Mouse (Mus musculus) Patski (cell line): Measurements from ENCODE around the gene Rgs12. TPM values are rescaled to one million over a fixed set of nuclear protein-coding genes. Genes with fewer than 3 reads are reported as not detected.

Experiments used
- ATAC-seq: fragments of 100-300 bp; one replicate; pipeline ENCODE4 v1.8.0; 2021
- CTCF ChIA-PET: fragments of 350-600 bp; sonication (Branson Sonifier 250); formaldehyde crosslinking; loops from one replicate; lab custom pipeline; 2022; ENCODE audit warnings: inconsistent platforms; lab: Charles Lee
- POLR2A ChIA-PET: fragments of 350-600 bp; sonication (Branson Sonifier 250); formaldehyde crosslinking; loops from one replicate; lab custom pipeline; 2022; ENCODE audit warnings: antibody characterized with exemption, inconsistent platforms; lab: Charles Lee
- DNase-seq: peaks from one replicate; pipeline ENCODE4 v3.0.0-alpha.2; 2011; ENCODE audit warnings: low read depth, low spot score
- H3K27me3 ChIP-seq: fragments of 371-371 bp; one replicate; pipeline ENCODE4 v1.5.1; 2021
- CTCF ChIP-seq: fragments of 100-300 bp; IDR thresholded peaks from one replicate; pipeline ENCODE4 v1.5.1; 2021
- in situ Hi-C: fragments of 300-500 bp; cut with MboI; formaldehyde crosslinking; loops from 3 replicates; pipeline ENCODE4 v1.11.1; 2018; ENCODE audit warnings: low pct_unique_long_range_greater_than_20kb, mixed read lengths
- polyA plus RNA-seq: library from polyadenylated mRNA; unstranded; gene quantifications from one replicate; pipeline ENCODE4 v1.2.3, GENCODE M21; 2021

The Rgs12 gene
- polyA plus RNA-seq, 1 experiment from 2014 or later = 19.4 TPM

- in situ Hi-C loops = no loop called here
- ATAC-seq (no peak), DNase-seq (no peak)
- no peaks in the 10 kb centered on the region for H3K27me3 ChIP-seq
- no peak for TF ChIP-seq CTCF
- ChIA-PET CTCF (interaction anchor here (0.9 to 2.1 kb wide), 3 partner anchors 15 to 63 kb away, joined by 3 to 7 read pairs (median 4); no protein-coding TSS in a partner anchor), POLR2A (interaction anchor here (1.2 kb wide), 1 partner anchor 10 kb away, joined by 3 read pairs; no protein-coding TSS in a partner anchor)
Observed at GRCm38 (mm10) chr5:34909634-34910503, 39.4 kb upstream of the Rgs12 start.

- TF ChIP-seq CTCF = no peak
- CTCF ChIA-PET = interaction anchor here (0.9 to 2.1 kb wide), 3 partner anchors 15 to 62 kb away, joined by 3 to 7 read pairs (median 4); no protein-coding TSS in a partner anchor
- in situ Hi-C loops = no loop called here
Observed at GRCm38 (mm10) chr5:34910504-34910815, 38.8 kb upstream of the Rgs12 start.

GRCm38 (mm10) chr5:34915801-34916200 is 33.4 kb upstream of the Rgs12 start:
- no peak for TF ChIP-seq CTCF
- CTCF ChIA-PET = interaction anchor here (0.7 to 3.2 kb wide), 27 partner anchors 9 to 132 kb away, joined by 3 to 14 read pairs (median 4); partner anchors contain the start of gene Hgfac
- H3K27me3 ChIP-seq = no peaks in the 10 kb centered on the region
- ATAC-seq (no peak), DNase-seq (no peak)
- POLR2A ChIA-PET = interaction anchor here (1.6 kb wide), 1 partner anchor 70 kb away, joined by 3 read pairs; no protein-coding TSS in a partner anchor
- in situ Hi-C loops = loop anchor here (5.0 kb wide), 1 partner anchor 126 kb away; the partner anchor contains the start of gene Hgfac

More at GRCm38 (mm10) chr5:34910504-34910815, 38.8 kb upstream of the Rgs12 start:
- H3K27me3 ChIP-seq = no peaks in the 10 kb centered on the region
- ATAC-seq (no peak), DNase-seq (no peak)
- POLR2A ChIA-PET = interaction anchor here (1.2 kb wide), 1 partner anchor 10 kb away, joined by 3 read pairs; no protein-coding TSS in a partner anchor

GRCm38 (mm10) chr5:34917234-34917655 is 32.0 kb upstream of the Rgs12 start:
- H3K27me3 ChIP-seq = no peaks in the 10 kb centered on the region
- in situ Hi-C loops = loop anchor here (5.0 kb wide), 1 partner anchor 125 kb away; the partner anchor contains the start of gene Hgfac
- ATAC-seq = no peak
- ChIA-PET POLR2A (interaction anchor here (1.6 kb wide), 1 partner anchor 69 kb away, joined by 3 read pairs; no protein-coding TSS in a partner anchor), CTCF (interaction anchor here (1.0 to 2.7 kb wide), 2 partner anchors 15 to 124 kb away, joined by 3 to 14 read pairs; partner anchors contain the start of gene Hgfac)
- no peak for DNase-seq
- TF ChIP-seq CTCF = no peak

GRCm38 (mm10) chr5:34918785-34919184 is 30.5 kb upstream of the Rgs12 start:
- ATAC-seq = no peak
- POLR2A ChIA-PET = no interaction called here
- CTCF ChIA-PET = interaction anchor here (1.1 to 1.4 kb wide), 2 partner anchors 13 to 171 kb away, joined by 3 read pairs; no protein-coding TSS in a partner anchor
- TF ChIP-seq CTCF = no peak
- DNase-seq = no peak
- H3K27me3 ChIP-seq = no peaks in the 10 kb centered on the region
- in situ Hi-C loops = loop anchor here (5.0 kb wide), 1 partner anchor 124 kb away; the partner anchor contains the start of gene Hgfac

- POLR2A ChIA-PET = no interaction called here
- no peaks in the 10 kb centered on the region for H3K27me3 ChIP-seq
- TF ChIP-seq CTCF = no peak
- ATAC-seq (no peak), DNase-seq (no peak)
- in situ Hi-C loops = no loop called here
- CTCF ChIA-PET = interaction anchor here (0.7 kb wide), 1 partner anchor 69 kb away, joined by 3 read pairs; no protein-coding TSS in a partner anchor
Observed at GRCm38 (mm10) chr5:34922531-34922930, 26.7 kb upstream of the Rgs12 start.

- POLR2A ChIA-PET = no interaction called here
- in situ Hi-C loops = no loop called here
- ATAC-seq (no peak), DNase-seq (no peak)
- no peaks in the 10 kb centered on the region for H3K27me3 ChIP-seq
- CTCF ChIA-PET = interaction anchor here (2.7 kb wide), 1 partner anchor 8 kb away, joined by 13 read pairs; no protein-coding TSS in a partner anchor
- TF ChIP-seq CTCF = no peak
Observed at GRCm38 (mm10) chr5:34923920-34924319, 25.3 kb upstream of the Rgs12 start.

GRCm38 (mm10) chr5:34924519-34924918 is 24.7 kb upstream of the Rgs12 start:
- no peak for TF ChIP-seq CTCF
- DNase-seq (no peak), ATAC-seq (no peak)
- no peaks in the 10 kb centered on the region for H3K27me3 ChIP-seq
- in situ Hi-C loops = no loop called here
- CTCF ChIA-PET = interaction anchor here (2.7 kb wide), 1 partner anchor 9 kb away, joined by 13 read pairs; no protein-coding TSS in a partner anchor
- POLR2A ChIA-PET = no interaction called here

- H3K27me3 ChIP-seq = no peaks in the 10 kb centered on the region
- ChIA-PET POLR2A (no interaction called here), CTCF (no interaction called here)
- no peak for TF ChIP-seq CTCF
- no peak for ATAC-seq
- in situ Hi-C loops = no loop called here
- DNase-seq = no peak
Observed at GRCm38 (mm10) chr5:34927648-34928047, 21.6 kb upstream of the Rgs12 start.

- CTCF ChIA-PET = interaction anchor here (1.0 to 1.7 kb wide), 2 partner anchors 13 to 15 kb away, joined by 3 to 4 read pairs; no protein-coding TSS in a partner anchor
- in situ Hi-C loops = no loop called here
- ATAC-seq = no peak
- H3K27me3 ChIP-seq = no peaks in the 10 kb centered on the region
- POLR2A ChIA-PET = no interaction called here
- no peak for DNase-seq
- TF ChIP-seq CTCF = no peak
Observed at GRCm38 (mm10) chr5:34930151-34930975, 18.9 kb upstream of the Rgs12 start.
